Mouse (Mus musculus): ENCODE measurements at regions not wholly inside any gene's neighbourhood (a gene's known extent, or its start where the extent isn't known, plus 50 kb on each side); places are given as distances from the start of the nearest gene placed in this dataset.

DNA sequence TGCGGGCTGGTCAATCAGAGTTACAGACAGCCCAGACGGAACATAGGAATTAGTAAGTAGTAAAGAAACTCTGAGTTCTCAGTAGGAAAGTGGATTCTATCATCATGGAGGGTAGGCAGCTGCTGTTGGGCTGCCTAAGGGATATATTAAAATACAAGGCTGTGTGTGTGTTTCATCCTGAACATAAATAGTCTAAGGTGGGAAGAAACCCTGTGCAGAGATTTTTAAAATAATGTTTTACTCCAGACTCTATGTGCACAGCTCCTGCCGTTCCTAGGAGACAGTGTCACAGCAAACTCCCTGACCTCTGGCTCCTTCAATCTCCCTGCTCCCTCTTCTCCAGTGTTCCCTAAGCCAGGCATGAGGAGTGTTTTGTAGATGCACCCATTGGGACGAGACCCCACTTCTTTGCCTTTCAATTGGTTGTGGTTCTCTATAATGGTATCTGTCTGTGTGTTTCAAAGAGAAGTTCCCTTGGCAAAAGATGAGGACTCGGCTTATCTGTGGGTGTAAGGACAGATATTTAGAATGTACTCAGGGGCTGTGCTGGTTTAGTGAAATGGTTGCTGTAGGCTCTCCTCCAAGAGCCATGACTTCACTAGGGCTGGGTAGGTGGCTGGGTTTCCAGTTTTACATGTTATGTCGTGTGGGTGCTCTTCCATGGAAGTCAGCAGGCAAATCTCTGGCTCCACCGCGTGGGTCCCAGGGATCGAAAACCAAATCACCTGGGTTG is 93.1 kb upstream of the Pcbd1 start:
- no peak for TF ChIP-seq POLR2A (IDR thresholded peaks at IDR 0.05; ENCODE audit: low read depth, low read length)
- TF ChIP-seq CTCF (IDR thresholded peaks at IDR 0.05; ENCODE audit: borderline replicate concordance, insufficient read depth, low read length): no peak
